Mouse (Mus musculus): Measurements from ENCODE around the gene Gm42372. TPM values are rescaled to one million over a fixed set of nuclear protein-coding genes. Genes with fewer than 3 reads are reported as not detected.

Gm42372 gene
- polyA plus RNA-seq, 1 experiment from 2014 or later, result 0.04 TPM

DNA sequence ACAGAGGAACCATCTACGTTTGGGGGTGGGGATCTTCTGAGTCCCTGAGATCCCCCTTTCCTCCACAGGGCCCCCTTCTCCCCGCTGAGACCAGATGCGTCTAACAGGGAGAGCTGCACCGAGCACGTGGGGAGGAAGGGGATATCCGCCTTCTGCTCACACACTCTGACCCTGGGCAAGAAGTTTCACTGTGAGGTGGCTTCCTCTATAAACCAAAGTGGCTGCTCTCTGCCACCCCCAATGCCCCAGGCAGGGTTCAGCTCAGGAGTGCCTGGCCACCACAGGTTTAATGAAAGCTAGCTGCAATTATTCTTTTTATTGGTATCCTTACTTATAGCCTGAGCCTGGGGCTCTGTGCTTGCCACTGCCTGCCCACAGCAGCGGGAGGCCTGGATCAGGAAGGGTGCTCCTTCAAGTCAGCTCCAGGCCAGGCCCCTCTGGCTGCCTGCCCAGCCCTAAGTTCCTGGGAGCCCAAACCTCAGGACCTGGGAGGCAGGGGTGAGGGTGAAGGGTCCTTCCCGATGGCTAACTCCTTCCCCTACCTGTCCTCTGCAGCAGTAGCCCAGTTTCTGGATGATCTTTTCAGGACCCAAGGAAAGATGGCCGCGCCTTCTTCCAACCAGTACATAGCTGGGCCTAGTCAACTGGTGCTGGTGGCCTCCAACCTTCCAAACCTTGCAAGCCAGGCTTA, 42.1 kb downstream of the Gm42372 start:
- peak overlapping the region; percentile 45 for H3K27ac ChIP-seq (ENCODE audit: low read length)
- peak overlapping the region; percentile 15; the same call in 1 of the 2 replicates for H3K4me2 ChIP-seq (ENCODE audit: low read depth, low read length)
- H3K4me3 ChIP-seq (ENCODE audit: low read depth, low read length), result no peak overlapping the region
- H3K4me1 ChIP-seq (ENCODE audit: control insufficient read depth, low read depth, low read length), result peaks cover 46% of the 10 kb centered on the region
- 0 out of 2 replicates have a peak overlapping the region, but pooled peaks have one; percentile 22 for H3K9ac ChIP-seq (ENCODE audit: low read depth, low read length)
- H3K27me3 ChIP-seq (ENCODE audit: control insufficient read depth, insufficient read depth, low read depth, low read length), result no peaks in the 10 kb centered on the region
- H3K36me3 ChIP-seq (ENCODE audit: control insufficient read depth, insufficient read depth), result peaks cover 12% of the 10 kb centered on the region
- H3K9me3 ChIP-seq (replicated peaks; ENCODE audit: control insufficient read depth, low read length), result no peaks in the 10 kb centered on the region
- ATAC-seq (ENCODE audit: low read depth), result no peak
- 55% methylated on average over 10 of the region's 10 CpGs for WGBS (ENCODE audit: insufficient replicate concordance)

DNA sequence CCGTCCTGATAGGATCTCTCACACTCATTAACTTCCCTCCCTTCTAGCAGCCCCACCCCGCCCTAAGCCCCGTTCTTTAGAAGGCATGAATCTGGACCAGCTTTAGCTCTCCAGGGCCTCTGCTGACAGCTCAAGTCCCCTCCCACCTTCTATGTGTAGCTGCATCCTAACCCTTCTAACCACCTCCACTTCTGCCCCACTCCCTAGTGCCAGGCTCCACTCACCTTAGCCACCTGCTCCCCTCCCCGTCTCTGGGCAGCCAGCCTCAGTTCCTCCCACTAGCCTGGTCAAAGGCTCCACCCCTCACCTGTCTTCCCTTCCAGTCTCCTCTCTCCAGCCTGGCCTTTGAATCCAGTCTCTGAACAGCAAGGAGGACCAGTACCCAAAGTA, 42.6 kb downstream of the Gm42372 start:
- peaks cover 46% of the 10 kb centered on the region for H3K4me1 ChIP-seq (ENCODE audit: control insufficient read depth, low read depth, low read length)
- peak overlapping the region; percentile 45; the same call in 1 of the 2 replicates for H3K27ac ChIP-seq (ENCODE audit: low read length)
- peak overlapping the region; percentile 80 for H3K4me2 ChIP-seq (ENCODE audit: low read depth, low read length)
- 22% methylated on average over 4 of the region's 4 CpGs for WGBS (ENCODE audit: insufficient replicate concordance)
- peak overlapping the region; percentile 22; the same call in 1 of the 2 replicates for H3K9ac ChIP-seq (ENCODE audit: low read depth, low read length)
- H3K36me3 ChIP-seq (ENCODE audit: control insufficient read depth, insufficient read depth), result peaks cover 12% of the 10 kb centered on the region
- H3K9me3 ChIP-seq (replicated peaks; ENCODE audit: control insufficient read depth, low read length), result no peaks in the 10 kb centered on the region
- no peak overlapping the region for H3K4me3 ChIP-seq (ENCODE audit: low read depth, low read length)
- no peaks in the 10 kb centered on the region for H3K27me3 ChIP-seq (ENCODE audit: control insufficient read depth, insufficient read depth, low read depth, low read length)
- no peak for ATAC-seq (ENCODE audit: low read depth)

DNA sequence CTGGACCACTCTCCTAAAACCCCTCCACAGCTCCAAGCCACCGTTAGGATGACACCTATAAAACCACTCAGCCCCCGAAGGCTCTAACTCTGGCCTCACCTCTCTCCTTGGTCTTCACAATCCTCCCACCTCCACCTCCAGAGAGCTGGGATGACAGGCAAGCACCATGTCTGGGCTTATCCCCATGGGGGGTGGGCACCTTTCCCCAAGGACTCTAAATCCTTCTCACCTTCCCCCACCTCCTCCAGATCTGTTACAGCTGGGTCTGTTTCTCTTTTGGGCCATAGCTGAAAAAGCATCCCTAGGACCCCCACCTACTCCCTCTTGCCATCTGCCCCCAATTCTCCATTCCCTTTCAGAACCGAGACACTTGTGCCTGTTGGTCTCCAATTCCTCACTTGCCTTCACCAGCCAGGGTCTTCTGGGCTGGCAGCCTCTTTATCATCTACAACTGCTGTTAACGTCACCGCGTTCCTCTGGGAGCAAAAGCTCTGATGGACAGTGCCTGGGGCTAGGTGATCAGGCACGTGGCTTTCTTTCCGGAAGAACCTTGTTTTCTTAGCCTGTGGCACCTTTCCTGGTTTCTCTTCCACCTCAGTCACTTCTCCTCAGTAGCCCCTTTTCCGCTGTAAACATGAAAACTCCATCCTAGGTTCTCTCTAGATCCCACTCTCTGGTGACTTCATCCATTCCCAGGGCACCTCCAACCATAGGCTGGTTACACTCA, 43.2 kb downstream of the Gm42372 start:
- peaks cover 46% of the 10 kb centered on the region for H3K4me1 ChIP-seq (ENCODE audit: control insufficient read depth, low read depth, low read length)
- no peak for ATAC-seq (ENCODE audit: low read depth)
- no peaks in the 10 kb centered on the region for H3K9me3 ChIP-seq (replicated peaks; ENCODE audit: control insufficient read depth, low read length)
- peak overlapping the region; percentile 80 for H3K4me2 ChIP-seq (ENCODE audit: low read depth, low read length)
- no peaks in the 10 kb centered on the region for H3K27me3 ChIP-seq (ENCODE audit: control insufficient read depth, insufficient read depth, low read depth, low read length)
- peaks cover 10% of the 10 kb centered on the region for H3K36me3 ChIP-seq (ENCODE audit: control insufficient read depth, insufficient read depth)
- 52% methylated on average over 9 of the region's 9 CpGs for WGBS (ENCODE audit: insufficient replicate concordance)
- H3K4me3 ChIP-seq (ENCODE audit: low read depth, low read length), result peak overlapping the region; percentile 89
- no peak overlapping the region for H3K27ac ChIP-seq (ENCODE audit: low read length)
- H3K9ac ChIP-seq (ENCODE audit: low read depth, low read length), result peak overlapping the region; percentile 0; the same call in 1 of the 2 replicates

DNA sequence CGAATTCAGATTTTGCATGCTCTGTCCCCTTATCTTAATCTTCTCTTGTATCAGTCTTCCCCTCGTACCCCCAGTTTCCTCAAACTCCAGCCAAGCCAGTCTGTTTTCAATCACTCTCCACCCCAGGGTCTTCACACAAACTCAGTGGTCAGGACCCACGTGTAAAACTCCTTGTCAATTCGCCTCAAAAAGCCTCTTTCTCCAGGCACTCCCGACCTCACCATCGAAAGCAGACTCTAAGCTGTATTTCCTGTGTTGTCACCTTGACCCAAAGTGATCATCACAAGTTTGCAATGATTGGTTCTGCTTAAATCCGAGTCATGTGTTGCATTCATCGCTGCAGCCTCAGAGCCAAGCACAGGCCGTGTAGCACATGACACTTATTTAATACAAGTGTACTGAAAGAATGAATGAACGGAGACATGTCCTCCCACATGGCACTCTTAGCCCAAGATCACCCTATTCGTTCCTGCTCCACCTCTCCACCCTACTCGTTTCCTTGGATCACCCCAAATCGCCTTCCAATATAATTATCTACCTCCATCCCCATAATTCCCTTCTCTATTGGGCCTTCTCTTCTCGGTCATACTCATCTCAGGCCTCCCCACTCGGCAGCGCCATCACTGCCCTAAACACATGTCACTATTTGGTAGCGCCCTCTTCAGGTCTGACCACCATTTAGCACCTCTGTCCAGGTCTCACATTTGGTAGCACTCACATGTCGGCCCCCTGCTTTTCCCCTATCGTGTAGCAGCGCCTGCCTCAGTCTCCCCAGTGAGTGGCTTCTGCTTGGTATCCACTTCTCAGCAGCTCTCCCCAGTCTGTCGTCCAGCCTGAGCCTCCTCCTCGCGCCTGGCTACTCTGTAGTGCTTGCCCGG, 44.1 kb downstream of the Gm42372 start:
- Histone ChIP-seq H3K9ac (ENCODE audit: low read depth, low read length) (peak overlapping the region; percentile 92), H3K4me3 (ENCODE audit: low read depth, low read length) (peak overlapping the region; percentile 89), H3K4me2 (ENCODE audit: low read depth, low read length) (peak overlapping the region; percentile 80), H3K36me3 (ENCODE audit: control insufficient read depth, insufficient read depth) (peaks cover 7% of the 10 kb centered on the region), H3K9me3 (replicated peaks; ENCODE audit: control insufficient read depth, low read length) (no peaks in the 10 kb centered on the region), H3K4me1 (ENCODE audit: control insufficient read depth, low read depth, low read length) (peaks cover 46% of the 10 kb centered on the region), H3K27me3 (ENCODE audit: control insufficient read depth, insufficient read depth, low read depth, low read length) (no peaks in the 10 kb centered on the region), H3K27ac (ENCODE audit: low read length) (peak overlapping the region; percentile 88)
- WGBS (ENCODE audit: insufficient replicate concordance), result 2% methylated on average over 24 of the region's 24 CpGs
- ATAC-seq (ENCODE audit: low read depth), result peak; percentile 57

GRCm38 (mm10) chr7:17027588-17028343, 44.9 kb downstream of the Gm42372 start, which contains the start of gene Ppp5c:
TSS of gene Ppp5c (minus strand) at chr7:17027924.
- Histone ChIP-seq H3K4me3 (ENCODE audit: low read depth, low read length) (peak within 1 kb of the TSS; percentile 89), H3K36me3 (ENCODE audit: control insufficient read depth, insufficient read depth) (peaks cover 9% of the 10 kb centered on the region), H3K4me2 (ENCODE audit: low read depth, low read length) (peak within 1 kb of the TSS; percentile 80), H3K4me1 (ENCODE audit: control insufficient read depth, low read depth, low read length) (peaks cover 45% of the 10 kb centered on the region), H3K9me3 (replicated peaks; ENCODE audit: control insufficient read depth, low read length) (no peaks in the 10 kb centered on the region), H3K27me3 (ENCODE audit: control insufficient read depth, insufficient read depth, low read depth, low read length) (no peaks in the 10 kb centered on the region), H3K27ac (ENCODE audit: low read length) (peak within 1 kb of the TSS; percentile 88), H3K9ac (ENCODE audit: low read depth, low read length) (peak within 1 kb of the TSS; percentile 92)
- peak; percentile 77 for ATAC-seq (ENCODE audit: low read depth)
- WGBS (ENCODE audit: insufficient replicate concordance), result under 1% methylated on average over 56 of the region's 58 CpGs

GRCm38 (mm10) chr7:17028923-17029322, 46.0 kb downstream of the Gm42372 start:
- Histone ChIP-seq H3K27me3 (ENCODE audit: control insufficient read depth, insufficient read depth, low read depth, low read length) (no peaks in the 10 kb centered on the region), H3K4me2 (ENCODE audit: low read depth, low read length) (no peak overlapping the region), H3K9ac (ENCODE audit: low read depth, low read length) (no peak overlapping the region), H3K9me3 (replicated peaks; ENCODE audit: control insufficient read depth, low read length) (no peaks in the 10 kb centered on the region), H3K36me3 (ENCODE audit: control insufficient read depth, insufficient read depth) (peaks cover 20% of the 10 kb centered on the region), H3K4me1 (ENCODE audit: control insufficient read depth, low read depth, low read length) (peaks cover 35% of the 10 kb centered on the region), H3K27ac (ENCODE audit: low read length) (peak overlapping the region; percentile 4; the same call in 1 of the 2 replicates), H3K4me3 (ENCODE audit: low read depth, low read length) (no peak overlapping the region)
- no peak for ATAC-seq (ENCODE audit: low read depth)
- WGBS (ENCODE audit: insufficient replicate concordance), result 76% methylated on average over 7 of the region's 7 CpGs

DNA sequence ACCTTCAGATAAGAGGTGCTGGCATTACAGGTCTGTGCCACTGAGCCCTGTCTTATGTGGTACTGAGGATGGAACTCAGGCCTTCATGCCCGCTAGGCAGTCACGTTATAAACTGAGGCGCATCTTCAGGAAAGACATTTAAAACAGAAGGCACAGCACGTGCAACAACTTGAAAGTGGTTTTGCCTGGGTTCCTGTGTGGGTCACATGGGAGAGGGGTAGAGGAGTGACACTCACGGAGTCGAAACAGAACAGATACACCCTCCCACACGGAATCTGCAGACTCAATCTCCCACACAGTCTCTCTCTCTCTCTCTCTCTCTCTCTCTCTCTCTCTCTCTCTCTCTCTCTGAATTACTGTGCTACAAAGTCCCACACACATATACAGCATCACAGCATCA, 47.4 kb downstream of the Gm42372 start:
- Histone ChIP-seq H3K9ac (ENCODE audit: low read depth, low read length) (no peak overlapping the region), H3K36me3 (ENCODE audit: control insufficient read depth, insufficient read depth) (peaks cover 31% of the 10 kb centered on the region), H3K27me3 (ENCODE audit: control insufficient read depth, insufficient read depth, low read depth, low read length) (no peaks in the 10 kb centered on the region), H3K4me2 (ENCODE audit: low read depth, low read length) (no peak overlapping the region), H3K27ac (ENCODE audit: low read length) (no peak overlapping the region), H3K4me1 (ENCODE audit: control insufficient read depth, low read depth, low read length) (peaks cover 24% of the 10 kb centered on the region), H3K9me3 (replicated peaks; ENCODE audit: control insufficient read depth, low read length) (no peaks in the 10 kb centered on the region), H3K4me3 (ENCODE audit: low read depth, low read length) (no peak overlapping the region)
- 69% methylated on average over 7 of the region's 7 CpGs for WGBS (ENCODE audit: insufficient replicate concordance)
- ATAC-seq (ENCODE audit: low read depth), result no peak
